Mouse (Mus musculus) heart, postnatal 14 days (tissue): Measurements from ENCODE around the gene Sf3b5. TPM values are rescaled to one million over a fixed set of nuclear protein-coding genes. Genes with fewer than 3 reads are reported as not detected.
A peak's percentile ranks its signal among the peaks of the same experiment; 100 is the strongest.
"Not testable (repeated sequence)": the region's sequence is repeated elsewhere in the genome, so short reads cannot be mapped to it uniquely, and the experiment has no call there.

ENCODE experiments used
- DNase-seq, 2 experiments: peaks; one replicate each; pipeline ENCODE4 v3.0.0; 2021 to 2022
- intact Hi-C: fragments of 180-260 bp; cut with DNase I; formaldehyde crosslinking; loops from one replicate; pipeline ENCODE4 v1.15.1; 2025
- total RNA-seq, 2 experiments: library from RNA; stranded (reverse); gene quantifications; 2 replicates each; pipeline ENCODE4 v1.2.3; 2021

Sf3b5 gene
- total RNA-seq, 2 experiments from 2014 or later, result 5.9 to 6.1 TPM

GRCm38 (mm10) chr10:12996736-12997477 lies 8.2 kb upstream of the Sf3b5 start:
- intact Hi-C loops, result loop anchor here (5.0 kb wide), 1 partner anchor 260 kb away; no protein-coding TSS in a partner anchor
- DNase-seq, result peak; percentile 86 to 93

- intact Hi-C loops, result loop anchor here (5.0 kb wide), 1 partner anchor 316 kb away; no protein-coding TSS in a partner anchor
- DNase-seq, result peak; percentile 92 to 95
Measured at GRCm38 (mm10) chr10:13007876-13008736, 3.0 kb downstream of the Sf3b5 start.

DNA sequence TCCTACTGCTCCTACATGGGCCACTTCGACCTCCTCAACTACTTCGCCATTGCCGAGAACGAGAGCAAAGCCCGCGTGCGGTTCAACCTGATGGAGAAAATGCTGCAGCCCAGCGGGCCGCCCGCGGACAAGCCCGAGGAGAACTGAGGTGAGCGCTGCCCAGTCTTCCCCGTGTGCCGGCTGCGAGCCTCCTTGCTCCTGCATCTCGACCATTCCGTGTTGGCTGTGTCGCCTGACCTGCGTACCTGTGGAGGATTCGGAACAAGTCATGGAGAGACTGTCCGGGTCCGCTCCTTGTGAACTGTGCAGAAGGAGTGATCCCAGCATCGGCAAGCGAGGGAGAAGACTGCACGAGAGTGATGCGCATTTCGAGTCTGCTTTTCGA lies 3.6 kb downstream of the Sf3b5 start:
- intact Hi-C loops, result loop anchor here (5.0 kb wide), 1 partner anchor 316 kb away; no protein-coding TSS in a partner anchor
- DNase-seq, result no peak

DNA sequence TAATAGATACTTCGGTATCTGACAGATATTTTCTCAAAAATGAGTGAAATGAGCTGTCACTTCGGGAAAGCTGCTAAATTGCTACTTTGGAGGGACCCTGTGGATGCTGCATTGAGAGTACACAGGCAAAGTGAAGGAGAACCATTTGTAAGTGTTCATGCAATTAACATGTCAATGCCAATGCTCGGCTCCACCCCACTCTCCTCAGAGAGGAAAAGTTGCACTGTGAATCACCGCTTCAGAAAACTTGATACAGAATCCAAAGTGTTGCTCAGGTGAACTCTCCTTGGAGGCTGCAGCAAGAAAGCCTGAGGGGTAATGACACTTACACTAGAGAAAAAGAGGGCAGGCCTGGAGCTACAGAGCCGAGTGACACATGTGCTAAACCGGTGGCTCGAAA lies 8.9 kb downstream of the Sf3b5 start:
- intact Hi-C loops, result loop anchor here (10.0 kb wide), 3 partner anchors 241 to 1191 kb away; no protein-coding TSS in a partner anchor
- no peak for DNase-seq

- DNase-seq, result peak; percentile 17 to 73
- intact Hi-C loops, result loop anchor here (2.0 to 10.0 kb wide), 7 partner anchors 70 to 1374 kb away; no protein-coding TSS in a partner anchor
Measured at GRCm38 (mm10) chr10:13016573-13016972, 11.4 kb downstream of the Sf3b5 start.

GRCm38 (mm10) chr10:13018510-13018909 lies 13.4 kb downstream of the Sf3b5 start:
- intact Hi-C loops, result loop anchor here (5.0 to 10.0 kb wide), 4 partner anchors 236 to 1304 kb away; no protein-coding TSS in a partner anchor
- peak; percentile 29 to 39 for DNase-seq

DNA sequence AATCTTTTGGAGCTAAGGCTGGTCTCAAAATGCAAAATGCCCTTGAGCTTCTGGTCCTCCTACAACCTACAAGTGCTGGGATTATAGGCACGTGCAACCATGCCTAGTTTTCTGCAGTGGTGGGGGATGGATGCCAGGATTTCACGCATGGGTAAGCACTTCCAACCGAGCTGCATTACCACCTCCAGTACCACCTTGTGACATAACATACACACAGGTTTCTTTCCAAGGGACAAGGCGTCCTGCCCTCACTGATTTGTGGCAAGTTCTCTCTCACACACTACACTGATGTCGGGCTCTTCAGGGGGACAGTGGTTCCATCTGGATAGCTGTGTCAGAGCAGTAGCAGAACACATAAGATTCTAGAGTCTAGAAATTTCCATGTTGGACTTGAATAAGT lies 13.9 kb downstream of the Sf3b5 start:
- intact Hi-C loops, result loop anchor here (5.0 to 10.0 kb wide), 4 partner anchors 236 to 1303 kb away; no protein-coding TSS in a partner anchor
- DNase-seq, result no peak

DNA sequence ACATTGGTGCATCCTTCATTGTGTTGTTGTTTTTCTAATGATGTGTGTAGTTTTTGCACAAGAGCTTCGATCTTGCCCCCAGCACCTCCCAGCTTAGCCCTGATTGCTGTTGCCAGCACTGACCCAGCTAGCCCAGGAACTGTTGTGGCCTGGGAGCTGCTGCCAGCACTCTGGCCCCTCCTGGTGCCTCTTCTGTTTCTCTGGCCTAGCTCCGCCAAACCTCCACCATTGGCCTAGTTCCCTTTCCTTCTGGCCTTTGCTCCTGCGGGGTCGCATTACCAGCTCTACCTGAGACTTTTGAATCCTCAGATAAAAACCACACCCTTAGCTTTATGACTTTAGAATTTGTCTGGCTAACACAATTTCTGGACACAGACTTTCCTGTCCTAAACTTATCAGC lies 17.0 kb downstream of the Sf3b5 start:
- intact Hi-C loops, result no loop called here
- no peak for DNase-seq

GRCm38 (mm10) chr10:13023985-13024384 lies 18.8 kb downstream of the Sf3b5 start:
- intact Hi-C loops, DNase-seq: not testable (repeated sequence)

GRCm38 (mm10) chr10:13027702-13028101 lies 22.6 kb downstream of the Sf3b5 start:
- no peak for DNase-seq
- intact Hi-C loops, result no loop called here

- intact Hi-C loops, result no loop called here
- no peak for DNase-seq
Measured at GRCm38 (mm10) chr10:13028215-13028614, 23.1 kb downstream of the Sf3b5 start.

DNA sequence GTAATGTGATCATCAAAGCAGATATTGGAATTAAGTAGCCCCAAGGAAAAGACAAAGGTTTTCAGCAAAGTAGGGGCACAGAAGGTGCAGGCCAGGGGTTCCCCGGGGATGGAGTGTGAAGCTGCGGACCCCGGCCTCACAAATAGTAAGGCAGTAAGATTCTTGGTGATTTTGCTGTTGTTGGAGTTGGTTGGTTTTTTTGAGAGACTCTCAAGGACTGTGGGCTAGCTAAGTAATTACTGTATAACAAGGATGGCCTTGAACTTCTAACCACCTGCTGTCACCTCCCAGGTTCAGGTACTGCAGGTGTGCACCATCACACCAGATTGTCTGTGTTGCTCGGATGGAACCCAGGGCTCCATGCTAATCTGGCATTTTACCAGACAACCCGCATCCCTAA lies 24.3 kb downstream of the Sf3b5 start:
- no peak for DNase-seq
- intact Hi-C loops, result no loop called here

DNA sequence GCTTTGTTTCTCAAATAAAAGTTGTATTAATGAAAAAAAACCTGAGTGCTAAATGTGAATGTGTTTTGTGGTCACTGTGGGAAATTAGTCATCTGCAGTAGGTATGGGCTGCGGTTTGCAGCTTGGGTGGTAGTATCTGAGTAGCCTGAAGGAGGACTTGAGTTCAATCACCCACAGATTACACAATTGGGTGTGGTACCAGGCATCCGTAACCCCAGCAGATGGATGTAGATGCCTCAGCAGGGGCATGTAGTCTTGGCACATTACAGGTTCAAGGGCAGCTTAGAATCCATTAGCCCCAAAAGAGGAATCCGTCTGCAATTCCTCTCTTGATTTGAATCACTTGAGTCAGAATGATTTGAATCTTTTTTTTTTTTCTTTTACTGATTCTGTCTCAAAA lies 30.1 kb downstream of the Sf3b5 start:
- intact Hi-C loops, result no loop called here
- DNase-seq, result no peak

DNA sequence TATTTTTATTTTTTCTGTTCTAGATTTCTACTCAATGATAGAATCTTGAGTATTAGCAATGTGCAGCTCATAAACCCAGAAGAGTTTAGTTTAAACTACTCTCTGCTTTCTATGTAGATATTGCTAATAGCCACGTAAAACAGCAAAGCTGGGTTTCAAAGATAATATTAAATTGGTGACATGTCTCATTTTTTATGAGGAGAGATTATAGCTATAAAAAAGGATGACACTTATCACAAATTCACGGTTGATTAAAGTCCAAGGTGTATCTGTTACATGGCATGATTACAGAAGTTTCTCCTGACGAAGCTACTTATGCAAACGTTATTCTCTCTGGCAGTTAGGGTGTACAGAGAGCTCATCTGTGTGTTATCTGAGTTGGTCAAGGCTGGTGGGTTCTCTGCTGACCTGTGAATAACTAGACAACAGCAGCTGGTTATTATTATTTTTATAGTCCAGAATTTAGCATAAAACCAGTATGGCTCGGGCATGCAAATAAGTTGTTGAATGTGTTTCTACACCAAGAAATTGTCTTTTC lies 34.6 kb downstream of the Sf3b5 start:
- no peak for DNase-seq
- intact Hi-C loops, result no loop called here

GRCm38 (mm10) chr10:13044659-13045058 lies 39.5 kb downstream of the Sf3b5 start:
- peak; percentile 9 to 40 for DNase-seq
- intact Hi-C loops, result no loop called here

GRCm38 (mm10) chr10:13047816-13048215 lies 42.7 kb downstream of the Sf3b5 start:
- intact Hi-C loops, result no loop called here
- DNase-seq, result no peak

- DNase-seq, result no peak
- intact Hi-C loops, result no loop called here
Measured at GRCm38 (mm10) chr10:13056863-13057381, 51.8 kb downstream of the Sf3b5 start.
